Mouse (Mus musculus) hindbrain, embryonic 12.5 days (tissue): ENCODE data around the gene Dnaja2. TPM values are rescaled to one million over a fixed set of nuclear protein-coding genes. Genes with fewer than 3 reads are reported as not detected.
A peak's percentile ranks its signal among the peaks of the same experiment; 100 is the strongest.

Experiments
- ATAC-seq: fragments of 200-750 bp; cut with Nextera tagmentation; 2 replicates; pipeline ENCODE4 v1.8.0; 2017; ENCODE audit warnings: moderate TSS enrichment; ENCODE audit not compliant: low FRiP score
- H3K27ac ChIP-seq: fragments of 300-500 bp; sonication (generic); 2 replicates; pipeline ENCODE4 v1.5.1; 2016; ENCODE audit warnings: mild to moderate bottlenecking
- H3K27me3 ChIP-seq: fragments of 300-500 bp; sonication (generic); 2 replicates; pipeline ENCODE4 v1.6.1; 2016; ENCODE audit warnings: mild to moderate bottlenecking
- H3K36me3 ChIP-seq: fragments of 300-500 bp; sonication (generic); 2 replicates; pipeline ENCODE4 v1.6.1; 2016; ENCODE audit warnings: mild to moderate bottlenecking
- H3K4me1 ChIP-seq: fragments of 300-500 bp; sonication (generic); 2 replicates; pipeline ENCODE4 v1.6.1; 2016
- H3K4me2 ChIP-seq: fragments of 300-500 bp; sonication (generic); replicated peaks from 2 replicates; pipeline ENCODE4 v1.6.1; 2016; ENCODE audit warnings: mild to moderate bottlenecking
- H3K4me3 ChIP-seq: fragments of 300-500 bp; sonication (generic); 2 replicates; pipeline ENCODE4 v1.5.1; 2016; ENCODE audit warnings: mild to moderate bottlenecking
- H3K9ac ChIP-seq: fragments of 300-500 bp; sonication (generic); 2 replicates; pipeline ENCODE4 v1.6.1; 2016; ENCODE audit warnings: mild to moderate bottlenecking, moderate library complexity
- H3K9me3 ChIP-seq: fragments of 300-500 bp; sonication (generic); replicated peaks from 2 replicates; pipeline ENCODE4 v1.6.1; 2016; ENCODE audit warnings: mild to moderate bottlenecking
- WGBS: fragments of 180-500 bp; shearing (Covaris S2); methylation state at CpG from one replicate; pipeline ENCODE4 v1.1.7; 2016; 5-methylcytosine and 5-hydroxymethylcytosine counted together
- polyA plus RNA-seq: library from polyadenylated mRNA; unstranded; fragments of >200 nt; fragmentation: Nextera tagmentation; extraction: Ambion mirVana; gene quantifications from 2 replicates; pipeline ENCODE4 v1.2.1, GENCODE M21; 2016

Gene Dnaja2
- polyA plus RNA-seq, 1 experiment from 2014 or later: 174 TPM

GRCm38 (mm10) chr8:85492125-85492875 lies 62.8 kb downstream of the Dnaja2 start, which contains the start of gene Gpt2:
Gene Gpt2 (plus strand): TSS chr8:85492576.
- H3K27ac ChIP-seq: peak within 1 kb of the TSS; percentile 30; the same call in 1 of the 2 replicates

GRCm38 (mm10) chr8:85489546-85489945 lies 65.6 kb downstream of the Dnaja2 start:
- Histone ChIP-seq H3K27ac (no peak overlapping the region), H3K4me2 (no peak overlapping the region), H3K27me3 (no peaks in the 10 kb centered on the region), H3K9me3 (no peaks in the 10 kb centered on the region), H3K9ac (no peak overlapping the region), H3K36me3 (no peaks in the 10 kb centered on the region), H3K4me1 (peaks cover 11% of the 10 kb centered on the region), H3K4me3 (no peak overlapping the region)
- no peak for ATAC-seq
- WGBS: 94% methylated on average over 8 of the region's 8 CpGs

More at GRCm38 (mm10) chr8:85492125-85492875, 62.8 kb downstream of the Dnaja2 start, which contains the start of gene Gpt2:
- peaks cover 11% of the 10 kb centered on the region for H3K4me1 ChIP-seq
- ATAC-seq: peak; percentile 99
- H3K9me3 ChIP-seq: no peaks in the 10 kb centered on the region
- H3K36me3 ChIP-seq: no peaks in the 10 kb centered on the region
- peak within 1 kb of the TSS; percentile 85 for H3K4me2 ChIP-seq
- peak within 1 kb of the TSS; percentile 78 for H3K4me3 ChIP-seq
- no peaks in the 10 kb centered on the region for H3K27me3 ChIP-seq
- under 1% methylated on average over 41 of the region's 41 CpGs for WGBS
- peak within 1 kb of the TSS; percentile 80 for H3K9ac ChIP-seq

GRCm38 (mm10) chr8:85488631-85489030 lies 66.5 kb downstream of the Dnaja2 start:
- ATAC-seq: no peak

GRCm38 (mm10) chr8:85487906-85488620 lies 67.1 kb downstream of the Dnaja2 start:
- WGBS: 72% methylated on average over 20 of the region's 20 CpGs
- Histone ChIP-seq H3K9me3 (no peaks in the 10 kb centered on the region), H3K36me3 (no peaks in the 10 kb centered on the region), H3K4me3 (no peak overlapping the region), H3K4me2 (no peak overlapping the region), H3K9ac (no peak overlapping the region), H3K27me3 (no peaks in the 10 kb centered on the region), H3K4me1 (peaks cover 2% of the 10 kb centered on the region; the same call in 1 of the 2 replicates), H3K27ac (no peak overlapping the region)
- no peak for ATAC-seq

More at GRCm38 (mm10) chr8:85488631-85489030, 66.5 kb downstream of the Dnaja2 start:
- no peaks in the 10 kb centered on the region for H3K27me3 ChIP-seq
- no peaks in the 10 kb centered on the region for H3K36me3 ChIP-seq
- no peak overlapping the region for H3K27ac ChIP-seq
- H3K9ac ChIP-seq: no peak overlapping the region
- no peaks in the 10 kb centered on the region for H3K9me3 ChIP-seq
- no peak overlapping the region for H3K4me2 ChIP-seq
- peaks cover 8% of the 10 kb centered on the region for H3K4me1 ChIP-seq
- no peak overlapping the region for H3K4me3 ChIP-seq

Other genes with a start within 250 kb of the Dnaja2 start
- 1.9 and 2.1 TPM in 2 replicates for gene Mylk3, start 169.0 kb downstream of the Dnaja2 start, polyA plus RNA-seq
- gene 4921524J17Rik, start 122.5 kb downstream of the Dnaja2 start, polyA plus RNA-seq: 42.8 and 46.6 TPM in 2 replicates
- 44.4 and 44.8 TPM in 2 replicates for gene Gpt2, start 62.8 kb downstream of the Dnaja2 start, polyA plus RNA-seq
- gene Neto2, start 145.6 kb upstream of the Dnaja2 start, polyA plus RNA-seq: 43.0 and 47.6 TPM in 2 replicates